Mouse (Mus musculus) liver, postnatal 0 days (tissue): ENCODE measurements around the gene H2afv. TPM values are rescaled to one million over a fixed set of nuclear protein-coding genes. Genes with fewer than 3 reads are reported as not detected.
A peak's percentile ranks its signal among the peaks of the same experiment; 100 is the strongest.
"Not testable (repeated sequence)": the region's sequence is repeated elsewhere in the genome, so short reads cannot be mapped to it uniquely, and the experiment has no call there.

Experiments used
- ATAC-seq: fragments of 200-750 bp; cut with Nextera tagmentation; 2 replicates; pipeline ENCODE4 v1.8.0; 2017; ENCODE audit warnings: mild to moderate bottlenecking, moderate library complexity
- DNase-seq: peaks from one replicate; pipeline ENCODE4 v3.0.0-alpha.2; 2016
- H3K27ac ChIP-seq: fragments of 300-500 bp; sonication (generic); 2 replicates; pipeline ENCODE4 v1.5.1; 2014; ENCODE audit warnings: antibody characterized with exemption, moderate library complexity, mild to moderate bottlenecking, low read depth
- H3K27me3 ChIP-seq: fragments of 300-500 bp; sonication (generic); 2 replicates; pipeline ENCODE4 v1.6.1; 2014; ENCODE audit warnings: low read length, control low read depth, mixed read lengths; ENCODE audit not compliant: insufficient read depth
- H3K36me3 ChIP-seq: fragments of 300-500 bp; sonication (generic); replicated peaks from 2 replicates; pipeline ENCODE4 v1.6.1; 2014; ENCODE audit warnings: mild to moderate bottlenecking, control low read depth, low read length, moderate library complexity, mixed read lengths; ENCODE audit not compliant: insufficient read depth
- H3K4me1 ChIP-seq: fragments of 300-500 bp; sonication (generic); 2 replicates; pipeline ENCODE4 v1.6.1; 2014; ENCODE audit warnings: antibody characterized with exemption, mild to moderate bottlenecking, control low read depth; ENCODE audit not compliant: insufficient read depth
- H3K4me2 ChIP-seq: fragments of 300-500 bp; sonication (generic); 2 replicates; pipeline ENCODE4 v1.6.1; 2014; ENCODE audit warnings: low read depth, mild to moderate bottlenecking, low read length, moderate library complexity, mixed read lengths
- H3K4me3 ChIP-seq: fragments of 300-500 bp; sonication (generic); 2 replicates; pipeline ENCODE4 v1.5.1; 2014; ENCODE audit warnings: low read depth, low read length
- H3K9ac ChIP-seq: fragments of 300-500 bp; sonication (generic); replicated peaks from 2 replicates; pipeline ENCODE4 v1.6.1; 2014; ENCODE audit warnings: mild to moderate bottlenecking, moderate library complexity
- H3K9me3 ChIP-seq: fragments of 300-500 bp; sonication (generic); 2 replicates; pipeline ENCODE4 v1.6.1; 2016; ENCODE audit warnings: mild to moderate bottlenecking, control low read depth, low read length, mixed read lengths
- CTCF ChIP-seq: sonication (generic); IDR thresholded peaks from 2 replicates; pipeline ENCODE4 v1.5.1; 2016; ENCODE audit warnings: antibody characterized with exemption, low read depth
- EP300 ChIP-seq: IDR thresholded peaks from 2 replicates; pipeline ENCODE4 v1.6.1; 2016; ENCODE audit warnings: antibody characterized with exemption, low read depth, mild to moderate bottlenecking
- WGBS: fragments of 180-500 bp; shearing (Covaris S2); extraction: QIAGEN DNeasy Blood & Tissue Kit; methylation state at CpG from one replicate; pipeline ENCODE4 v1.1.7; 2014; ENCODE audit not compliant: insufficient replicate concordance; 5-methylcytosine and 5-hydroxymethylcytosine counted together
- polyA plus RNA-seq: library from polyadenylated mRNA; unstranded; fragments of >200 nt; fragmentation: Nextera tagmentation; extraction: Ambion mirVana; gene quantifications from 2 replicates; pipeline ENCODE4 v1.2.1, GENCODE M21; 2015

The H2afv gene
- polyA plus RNA-seq, 1 experiment from 2014 or later: 135 TPM

DNA sequence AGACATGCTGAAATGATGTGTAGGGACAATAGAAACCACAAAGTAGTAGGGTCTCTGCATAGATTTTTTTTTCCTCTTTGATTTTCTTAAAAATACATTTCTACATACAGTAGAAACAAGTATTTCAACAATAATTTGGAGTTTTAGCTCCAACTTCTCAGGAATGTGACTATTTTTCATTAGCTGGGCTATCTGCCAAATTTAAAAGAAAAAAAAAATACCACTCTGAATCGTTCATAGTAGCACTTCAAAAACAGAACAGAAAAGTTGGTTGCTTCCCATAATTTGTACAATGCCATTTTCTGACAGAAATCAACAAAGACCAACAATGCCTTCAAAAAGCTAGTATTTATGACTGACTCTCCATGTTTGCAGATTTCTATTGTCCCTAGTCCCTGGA, 27.2 kb upstream of the H2afv start:
- Histone ChIP-seq H3K9me3 (no peaks in the 10 kb centered on the region), H3K36me3 (peaks cover 16% of the 10 kb centered on the region), H3K27ac (no peak overlapping the region), H3K4me1 (peaks cover 31% of the 10 kb centered on the region), H3K4me3 (peak overlapping the region; percentile 94), H3K9ac (0 out of 2 replicates have a peak overlapping the region, but pooled peaks have one; percentile 5), H3K27me3 (no peaks in the 10 kb centered on the region), H3K4me2 (peak overlapping the region; percentile 72)
- WGBS: 4% methylated on average over 1 of the region's 1 CpGs
- DNase-seq (no peak), ATAC-seq (no peak)
- TF ChIP-seq EP300 (no peak), CTCF (no peak)

DNA sequence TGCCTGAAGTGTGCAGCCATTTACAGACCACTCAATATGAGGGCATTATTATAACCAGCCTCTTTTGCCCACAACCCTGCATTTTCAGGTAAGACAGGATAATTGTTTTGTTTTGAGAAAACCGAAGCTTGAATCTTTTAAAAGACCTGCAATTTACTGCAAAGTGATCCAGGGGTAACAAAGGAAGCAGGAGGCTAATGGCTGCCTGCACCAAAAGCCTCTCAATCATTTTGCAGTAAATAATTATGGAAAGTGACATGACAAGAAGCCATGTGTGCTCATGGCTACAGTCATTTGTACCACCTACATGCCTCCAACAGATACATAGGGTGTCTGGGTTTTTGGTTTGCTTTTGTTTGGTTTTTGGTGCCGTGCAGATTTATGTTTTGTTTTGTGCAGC, 26.8 kb upstream of the H2afv start:
- no peak overlapping the region for H3K27ac ChIP-seq
- peaks cover 31% of the 10 kb centered on the region for H3K4me1 ChIP-seq
- no peaks in the 10 kb centered on the region for H3K27me3 ChIP-seq
- ATAC-seq (no peak), DNase-seq (no peak)
- H3K36me3 ChIP-seq: peaks cover 18% of the 10 kb centered on the region
- no peaks in the 10 kb centered on the region for H3K9me3 ChIP-seq
- TF ChIP-seq CTCF (no peak), EP300 (no peak)
- peak overlapping the region; percentile 94 for H3K4me3 ChIP-seq
- peak overlapping the region; percentile 72 for H3K4me2 ChIP-seq
- H3K9ac ChIP-seq: no peak overlapping the region
- 73% methylated on average over 2 of the region's 2 CpGs for WGBS

DNA sequence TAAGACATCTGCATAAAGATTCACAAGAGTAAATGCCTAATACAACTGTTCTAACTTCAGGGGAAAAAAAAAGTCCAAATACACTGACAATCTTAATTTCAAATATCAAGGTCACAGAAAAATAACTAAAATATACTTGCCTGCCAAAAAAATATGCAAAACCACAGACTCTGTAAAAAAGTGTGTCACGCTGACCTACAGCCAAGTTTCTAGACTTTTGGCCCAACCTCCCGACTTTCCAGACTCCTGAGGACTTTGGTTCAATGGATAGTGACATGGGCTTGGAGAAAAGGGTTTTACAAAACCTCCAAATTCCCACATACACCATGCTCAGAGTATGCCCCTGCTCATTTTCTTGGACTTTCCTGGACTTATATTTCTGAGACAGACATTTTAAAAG, 24.3 kb upstream of the H2afv start:
- H3K4me2 ChIP-seq: no peak overlapping the region
- no peaks in the 10 kb centered on the region for H3K27me3 ChIP-seq
- TF ChIP-seq EP300 (no peak), CTCF (no peak)
- peaks cover 19% of the 10 kb centered on the region for H3K36me3 ChIP-seq
- no peak overlapping the region for H3K27ac ChIP-seq
- H3K9ac ChIP-seq: no peak overlapping the region
- DNase-seq (no peak), ATAC-seq (no peak)
- H3K9me3 ChIP-seq: no peaks in the 10 kb centered on the region
- no peak overlapping the region for H3K4me3 ChIP-seq
- 65% methylated on average over 2 of the region's 2 CpGs for WGBS
- peaks cover 28% of the 10 kb centered on the region for H3K4me1 ChIP-seq

DNA sequence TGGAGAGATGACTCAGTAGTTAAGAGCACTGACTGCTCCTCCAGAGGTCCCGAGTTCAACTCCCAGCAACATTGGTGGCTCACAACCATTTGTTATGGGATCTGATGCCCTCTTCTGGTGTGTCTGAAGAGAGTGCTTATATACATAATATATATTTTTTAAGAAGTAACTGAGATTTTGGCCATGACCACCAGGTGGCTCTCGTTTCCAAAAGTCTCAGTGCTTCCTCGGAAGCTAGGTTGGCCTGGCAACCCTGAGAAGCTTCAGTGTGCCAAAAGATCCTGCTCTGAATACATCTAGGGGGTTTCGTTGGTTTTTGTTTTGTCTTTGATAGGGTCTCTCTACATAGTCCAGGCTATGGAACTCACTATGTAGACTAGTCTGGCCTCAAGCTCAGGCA, 20.9 kb upstream of the H2afv start:
- no peaks in the 10 kb centered on the region for H3K9me3 ChIP-seq
- DNase-seq: peak; percentile 74
- ATAC-seq: peak; percentile 69
- H3K4me3 ChIP-seq: no peak overlapping the region
- peaks cover 5% of the 10 kb centered on the region; the same call in 1 of the 2 replicates for H3K4me1 ChIP-seq
- H3K9ac ChIP-seq: no peak overlapping the region
- TF ChIP-seq EP300 (no peak), CTCF (peak; percentile 80)
- WGBS: 19% methylated on average over 4 of the region's 4 CpGs
- H3K36me3 ChIP-seq: peaks cover 13% of the 10 kb centered on the region
- no peak overlapping the region for H3K4me2 ChIP-seq
- no peak overlapping the region for H3K27ac ChIP-seq
- no peaks in the 10 kb centered on the region for H3K27me3 ChIP-seq

DNA sequence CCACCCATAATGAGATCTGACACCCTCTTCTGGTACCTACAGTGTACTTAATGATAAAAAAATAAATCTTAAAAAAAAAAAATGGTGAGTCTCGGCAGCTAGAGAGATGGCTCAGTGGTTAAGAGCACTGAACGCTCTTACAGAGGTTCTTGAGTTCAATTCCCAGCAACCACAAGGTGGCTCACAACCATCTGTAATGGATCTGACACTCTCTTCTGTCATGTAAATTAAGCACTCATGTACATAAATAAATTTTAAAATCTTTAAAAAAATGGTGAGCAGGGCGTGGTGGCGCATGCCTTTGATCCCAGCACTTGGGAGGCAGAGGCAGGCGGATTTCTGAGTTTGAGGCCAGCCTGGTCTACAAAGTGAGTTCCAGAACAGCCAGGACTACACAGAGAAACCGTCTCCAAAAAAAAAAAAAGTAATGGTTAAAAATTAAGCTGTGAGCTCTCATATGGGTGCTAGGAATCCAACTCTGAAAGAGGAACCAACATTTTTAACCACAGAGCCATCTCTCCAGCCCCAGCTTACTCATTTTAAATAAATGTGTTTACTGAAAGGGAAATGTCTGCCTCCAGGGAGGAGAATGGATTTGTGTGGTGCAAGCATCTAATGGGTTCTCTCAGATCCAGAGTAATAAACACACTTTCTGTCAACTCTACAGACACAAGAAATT, 19.1 kb upstream of the H2afv start:
- TF ChIP-seq EP300: no peak
- Histone ChIP-seq H3K27me3 (no peaks in the 10 kb centered on the region), H3K36me3 (peaks cover 10% of the 10 kb centered on the region), H3K4me2 (no peak overlapping the region), H3K9ac (no peak overlapping the region), H3K9me3 (no peaks in the 10 kb centered on the region), H3K27ac (no peak overlapping the region), H3K4me3 (no peak overlapping the region), H3K4me1 (no peaks in the 10 kb centered on the region)
- ATAC-seq (no peak), DNase-seq (no peak)
- 68% methylated on average over 6 of the region's 6 CpGs for WGBS

DNA sequence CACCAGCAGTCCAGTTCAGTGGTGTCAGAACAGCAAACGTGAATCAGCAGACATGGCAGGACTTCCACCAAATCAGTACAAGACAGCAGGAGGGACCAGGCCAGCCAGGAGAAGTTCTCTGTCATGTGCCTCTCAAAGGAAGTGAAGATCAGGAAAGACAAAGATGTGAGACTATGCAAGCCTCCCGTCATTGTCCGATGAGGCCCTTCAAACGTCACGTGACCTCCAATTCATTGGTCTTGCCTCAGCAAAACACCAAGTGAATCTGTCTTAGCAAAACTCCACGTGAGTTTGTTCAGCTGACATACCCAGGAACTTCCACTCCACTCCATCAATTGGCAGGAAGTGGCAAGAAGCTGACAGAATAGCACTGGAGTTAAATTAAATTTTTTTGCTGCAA, 11.8 kb upstream of the H2afv start:
- H3K27me3 ChIP-seq: no peaks in the 10 kb centered on the region
- no peaks in the 10 kb centered on the region for H3K4me1 ChIP-seq
- 65% methylated on average over 6 of the region's 6 CpGs for WGBS
- H3K36me3 ChIP-seq: no peaks in the 10 kb centered on the region
- H3K9ac ChIP-seq: no peak overlapping the region
- DNase-seq (no peak), ATAC-seq (no peak)
- TF ChIP-seq CTCF: no peak
- TF ChIP-seq EP300: no peak
- no peak overlapping the region for H3K4me3 ChIP-seq
- H3K9me3 ChIP-seq: no peaks in the 10 kb centered on the region
- no peak overlapping the region for H3K4me2 ChIP-seq
- no peak overlapping the region for H3K27ac ChIP-seq

DNA sequence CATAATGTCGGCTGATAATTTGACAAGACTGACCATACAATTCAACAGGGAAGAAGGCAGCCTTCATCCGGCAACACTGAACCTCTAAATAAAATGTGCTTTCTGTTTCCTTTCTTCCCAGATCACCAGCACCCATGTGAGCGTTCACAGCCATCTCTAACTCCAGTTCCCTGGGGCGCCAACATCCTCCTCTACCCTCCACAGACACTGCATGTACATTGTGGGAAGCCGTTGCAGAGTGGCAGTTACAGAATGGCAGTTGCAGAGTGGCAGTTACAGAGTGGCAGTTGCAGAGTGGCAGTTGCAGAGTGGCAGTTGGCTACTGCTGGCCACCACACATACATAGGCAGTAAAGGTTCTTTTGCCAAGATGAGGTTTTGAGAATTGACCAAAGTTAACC, 3.9 kb upstream of the H2afv start:
- not testable (repeated sequence) for H3K36me3 ChIP-seq, H3K9ac ChIP-seq, H3K27ac ChIP-seq, DNase-seq, H3K9me3 ChIP-seq, H3K4me3 ChIP-seq, H3K4me1 ChIP-seq, H3K4me2 ChIP-seq, H3K27me3 ChIP-seq, ATAC-seq
- 86% methylated on average over 5 of the region's 5 CpGs for WGBS
